Mouse (Mus musculus): Measurements from ENCODE around the gene Bicd2. TPM values are rescaled to one million over a fixed set of nuclear protein-coding genes. Genes with fewer than 3 reads are reported as not detected.

The Bicd2 gene
- polyA plus RNA-seq, 1 experiment, result 51.1 TPM

DNA sequence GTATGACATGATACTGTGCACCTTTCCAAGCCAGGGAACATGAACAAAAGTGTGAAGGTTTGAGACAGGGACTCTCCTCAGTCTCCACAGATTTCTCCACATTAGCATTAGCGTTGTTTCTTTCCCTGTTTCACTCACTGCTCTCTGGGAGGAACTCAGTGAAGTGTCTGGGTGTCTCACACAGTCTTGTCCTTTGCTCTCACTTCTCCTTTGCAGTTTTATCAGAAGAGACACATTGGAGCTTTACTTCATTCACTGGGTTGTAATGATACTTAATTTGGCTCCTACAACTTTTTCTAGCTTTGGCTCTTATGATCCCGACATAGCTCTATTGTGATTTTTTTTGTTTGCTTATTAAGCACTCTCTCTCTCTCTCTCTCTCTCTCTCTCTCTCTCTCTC is 7.1 kb downstream of the Bicd2 start:
- no peak for DNase-seq
- no peak overlapping the region for H3K4me3 ChIP-seq (ENCODE audit: control insufficient read depth, insufficient read depth, low read length)
- no peak for TF ChIP-seq POLR2A (IDR thresholded peaks at IDR 0.05; ENCODE audit: control insufficient read depth, extremely low read depth, insufficient read depth, low read length, poor library complexity)
- TF ChIP-seq CTCF (IDR thresholded peaks at IDR 0.05; ENCODE audit: borderline replicate concordance, control insufficient read depth, extremely low read depth, insufficient read depth, low read length, poor library complexity), result no peak
- H3K4me1 ChIP-seq (replicated peaks; ENCODE audit: control insufficient read depth, insufficient read depth, low read length), result peaks cover 23% of the 10 kb centered on the region
- H3K27me3 ChIP-seq (ENCODE audit: control insufficient read depth, insufficient read depth, low read length), result no peaks in the 10 kb centered on the region
- H3K27ac ChIP-seq (ENCODE audit: control insufficient read depth, insufficient read depth, low read length), result no peak overlapping the region
- no peaks in the 10 kb centered on the region for H3K36me3 ChIP-seq (ENCODE audit: control insufficient read depth, insufficient read depth, low read length)
- WGBS, result 78% methylated on average over 2 of the region's 2 CpGs

DNA sequence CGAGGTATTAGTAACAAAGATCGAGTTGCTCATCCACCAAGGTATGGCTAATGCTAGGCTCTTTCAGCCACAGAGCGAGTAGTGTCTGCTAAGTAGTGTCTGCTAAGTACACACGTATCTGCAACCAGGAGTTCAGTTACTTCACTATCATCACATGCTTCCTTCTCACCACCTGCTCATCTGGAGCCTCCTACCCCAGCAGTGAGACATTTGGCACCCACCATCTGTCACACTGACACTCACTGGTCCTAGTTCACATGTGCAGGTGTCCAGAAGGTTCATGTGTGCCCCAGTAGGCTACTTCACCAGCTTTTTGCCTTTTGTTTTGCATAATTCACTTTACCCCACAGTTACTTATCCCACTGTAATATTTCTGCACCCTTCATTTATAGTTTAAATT is 8.0 kb downstream of the Bicd2 start:
- H3K4me1 ChIP-seq (replicated peaks; ENCODE audit: control insufficient read depth, insufficient read depth, low read length), result peaks cover 23% of the 10 kb centered on the region
- H3K4me3 ChIP-seq (ENCODE audit: control insufficient read depth, insufficient read depth, low read length), result no peak overlapping the region
- WGBS, result 58% methylated on average over 4 of the region's 4 CpGs
- TF ChIP-seq POLR2A (IDR thresholded peaks at IDR 0.05; ENCODE audit: control insufficient read depth, extremely low read depth, insufficient read depth, low read length, poor library complexity) (no peak), CTCF (IDR thresholded peaks at IDR 0.05; ENCODE audit: borderline replicate concordance, control insufficient read depth, extremely low read depth, insufficient read depth, low read length, poor library complexity) (no peak)
- H3K36me3 ChIP-seq (ENCODE audit: control insufficient read depth, insufficient read depth, low read length), result no peaks in the 10 kb centered on the region
- H3K27me3 ChIP-seq (ENCODE audit: control insufficient read depth, insufficient read depth, low read length), result no peaks in the 10 kb centered on the region
- H3K27ac ChIP-seq (ENCODE audit: control insufficient read depth, insufficient read depth, low read length), result no peak overlapping the region
- DNase-seq, result peak; percentile 32

GRCm38 (mm10) chr13:49349836-49350505 is 8.6 kb downstream of the Bicd2 start:
- H3K4me1 ChIP-seq (replicated peaks; ENCODE audit: control insufficient read depth, insufficient read depth, low read length), result peaks cover 18% of the 10 kb centered on the region
- TF ChIP-seq CTCF (IDR thresholded peaks at IDR 0.05; ENCODE audit: borderline replicate concordance, control insufficient read depth, extremely low read depth, insufficient read depth, low read length, poor library complexity) (no peak), POLR2A (IDR thresholded peaks at IDR 0.05; ENCODE audit: control insufficient read depth, extremely low read depth, insufficient read depth, low read length, poor library complexity) (no peak)
- no peak overlapping the region for H3K4me3 ChIP-seq (ENCODE audit: control insufficient read depth, insufficient read depth, low read length)
- H3K27ac ChIP-seq (ENCODE audit: control insufficient read depth, insufficient read depth, low read length), result no peak overlapping the region
- H3K36me3 ChIP-seq (ENCODE audit: control insufficient read depth, insufficient read depth, low read length), result no peaks in the 10 kb centered on the region
- H3K27me3 ChIP-seq (ENCODE audit: control insufficient read depth, insufficient read depth, low read length), result no peaks in the 10 kb centered on the region
- no peak for DNase-seq
- 95% methylated on average over 6 of the region's 6 CpGs for WGBS

DNA sequence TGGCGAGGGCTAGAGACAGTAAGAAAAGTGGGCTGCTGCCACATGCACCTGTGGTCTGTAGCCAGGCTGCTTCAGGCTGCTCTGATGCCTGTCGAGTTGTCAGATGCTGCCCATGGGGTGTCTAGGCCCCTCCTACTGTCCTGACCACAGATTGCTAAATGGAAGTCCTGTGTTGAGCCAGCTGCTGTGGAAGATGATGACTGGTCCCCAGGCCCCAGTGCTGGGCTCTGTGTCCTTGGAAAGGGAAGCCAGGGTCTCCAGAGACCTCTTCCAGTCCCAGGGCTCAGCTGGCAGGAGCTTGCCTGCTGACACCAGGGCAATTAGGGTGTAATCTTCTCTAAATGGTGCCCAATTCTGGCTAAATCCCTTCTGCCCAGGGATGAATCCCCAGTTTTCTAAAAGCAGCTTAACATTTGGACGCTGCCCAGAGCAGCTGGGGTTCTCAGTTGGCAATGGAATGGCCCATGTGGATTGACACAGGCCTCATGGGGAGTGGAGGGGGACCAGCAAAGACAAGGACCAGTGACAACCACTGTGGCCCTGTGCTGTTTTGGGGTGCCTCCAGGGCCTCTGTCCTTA is 11.3 kb downstream of the Bicd2 start:
- H3K4me3 ChIP-seq (ENCODE audit: control insufficient read depth, insufficient read depth, low read length), result no peak overlapping the region
- TF ChIP-seq CTCF (IDR thresholded peaks at IDR 0.05; ENCODE audit: borderline replicate concordance, control insufficient read depth, extremely low read depth, insufficient read depth, low read length, poor library complexity), result no peak
- H3K36me3 ChIP-seq (ENCODE audit: control insufficient read depth, insufficient read depth, low read length), result no peaks in the 10 kb centered on the region
- DNase-seq, result no peak
- WGBS, result 50% methylated on average over 3 of the region's 3 CpGs
- H3K27ac ChIP-seq (ENCODE audit: control insufficient read depth, insufficient read depth, low read length), result no peak overlapping the region
- H3K27me3 ChIP-seq (ENCODE audit: control insufficient read depth, insufficient read depth, low read length), result no peaks in the 10 kb centered on the region
- H3K4me1 ChIP-seq (replicated peaks; ENCODE audit: control insufficient read depth, insufficient read depth, low read length), result peaks cover 12% of the 10 kb centered on the region

- no peak for DNase-seq
- no peak overlapping the region for H3K27ac ChIP-seq (ENCODE audit: control insufficient read depth, insufficient read depth, low read length)
- H3K4me3 ChIP-seq (ENCODE audit: control insufficient read depth, insufficient read depth, low read length), result no peak overlapping the region
- H3K36me3 ChIP-seq (ENCODE audit: control insufficient read depth, insufficient read depth, low read length), result no peaks in the 10 kb centered on the region
- H3K27me3 ChIP-seq (ENCODE audit: control insufficient read depth, insufficient read depth, low read length), result no peaks in the 10 kb centered on the region
- peaks cover 12% of the 10 kb centered on the region for H3K4me1 ChIP-seq (replicated peaks; ENCODE audit: control insufficient read depth, insufficient read depth, low read length)
- no peak for TF ChIP-seq POLR2A (IDR thresholded peaks at IDR 0.05; ENCODE audit: control insufficient read depth, extremely low read depth, insufficient read depth, low read length, poor library complexity)
Measured at GRCm38 (mm10) chr13:49353422-49353821, 12.0 kb downstream of the Bicd2 start.

DNA sequence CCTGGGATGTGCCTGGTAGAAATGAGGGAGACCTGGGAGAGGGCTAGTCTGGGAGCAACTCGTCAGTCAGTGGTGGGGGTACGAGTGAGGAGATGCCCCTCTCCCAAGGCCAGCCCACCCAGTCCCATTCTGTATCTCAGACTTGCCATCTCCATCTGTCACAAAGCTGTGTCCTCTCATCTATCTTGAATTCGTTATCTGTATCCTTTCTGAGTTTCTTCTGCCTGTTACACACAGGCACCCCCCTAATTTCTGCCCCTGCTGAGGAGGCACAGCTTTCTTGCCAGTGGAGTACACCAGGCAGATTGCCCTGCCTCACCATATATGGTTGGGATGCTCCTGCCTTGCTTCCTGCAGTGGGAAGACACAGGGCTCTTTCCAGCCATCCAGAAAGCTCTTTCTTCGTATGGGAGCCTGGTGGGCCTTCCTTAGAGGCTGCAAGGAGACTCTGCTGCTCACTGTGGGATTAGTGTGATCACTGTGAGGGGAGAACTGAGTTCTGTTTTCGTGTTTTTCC is 12.7 kb downstream of the Bicd2 start:
- peaks cover 10% of the 10 kb centered on the region for H3K4me1 ChIP-seq (replicated peaks; ENCODE audit: control insufficient read depth, insufficient read depth, low read length)
- no peaks in the 10 kb centered on the region for H3K27me3 ChIP-seq (ENCODE audit: control insufficient read depth, insufficient read depth, low read length)
- no peaks in the 10 kb centered on the region for H3K36me3 ChIP-seq (ENCODE audit: control insufficient read depth, insufficient read depth, low read length)
- no peak overlapping the region for H3K27ac ChIP-seq (ENCODE audit: control insufficient read depth, insufficient read depth, low read length)
- H3K4me3 ChIP-seq (ENCODE audit: control insufficient read depth, insufficient read depth, low read length), result no peak overlapping the region
- no peak for DNase-seq
- TF ChIP-seq CTCF (IDR thresholded peaks at IDR 0.05; ENCODE audit: borderline replicate concordance, control insufficient read depth, extremely low read depth, insufficient read depth, low read length, poor library complexity), result no peak
- TF ChIP-seq POLR2A (IDR thresholded peaks at IDR 0.05; ENCODE audit: control insufficient read depth, extremely low read depth, insufficient read depth, low read length, poor library complexity), result no peak
- WGBS, result 91% methylated on average over 5 of the region's 5 CpGs
